Comparison of ENCODE assay signal across 10 mouse cellular contexts in the genomic region with DNA sequence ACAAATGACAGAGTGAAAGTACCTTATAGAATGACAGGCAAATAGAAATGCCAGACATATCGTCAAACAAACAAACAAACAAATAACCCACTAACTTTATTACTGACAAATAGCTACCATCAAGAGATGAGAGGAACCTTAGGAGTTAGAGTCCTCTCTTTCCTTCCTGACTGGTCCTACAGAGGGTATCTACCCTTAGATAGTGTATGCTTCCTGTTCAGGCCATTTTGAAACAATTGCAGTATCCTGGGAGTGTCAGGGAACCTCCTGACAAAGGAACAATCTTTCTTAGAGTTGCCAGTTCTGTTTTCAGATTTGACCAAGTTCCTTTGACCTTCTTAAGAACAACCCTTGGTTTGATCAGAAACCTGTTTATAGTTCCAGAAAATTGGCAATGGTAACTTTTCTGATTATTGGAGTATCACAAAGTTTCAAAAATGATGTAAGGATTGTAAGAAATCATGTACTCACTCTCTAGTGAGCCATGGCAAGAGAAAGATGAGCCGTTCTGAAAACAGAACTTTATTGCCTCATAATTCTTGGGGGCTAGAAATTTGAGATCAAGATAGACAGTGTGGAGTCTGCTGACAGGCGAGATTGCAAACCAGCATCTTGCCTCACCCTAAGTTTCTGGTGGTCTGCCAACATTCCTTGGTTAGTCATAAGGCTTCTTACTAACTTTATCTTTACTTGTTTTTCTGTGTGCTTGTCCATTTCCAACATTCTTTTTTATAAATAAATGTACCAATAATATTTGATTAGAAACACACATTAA.
A peak's percentile ranks its signal among the peaks of the same experiment; 100 is the strongest.
DNase-seq lines count a peak whose midpoint lies in the region; ATAC-seq and TF ChIP-seq lines count a peak whose summit lies in the region.
"Had no signal": no experiment of that assay in that cellular context is flagged by ENCODE, and none has a peak within 500 bp of the region (broad histone marks: within the 10 kb centered on the region; RNA-seq: fewer than 3 reads in every experiment).

No protein-coding gene starts in this region.

- H3K9ac ChIP-seq in heart, embryonic 11.5 days (ENCODE audit: low read depth, low read length) = no peak overlapping the region
- no peak overlapping the region for H3K9ac ChIP-seq in intestine, postnatal 0 days (ENCODE audit: low read depth, low read length)
- H3K9ac ChIP-seq: embryonic facial prominence, embryonic 13.5 days had no signal

- no peaks in the 10 kb centered on the region for H3K27me3 ChIP-seq in heart, embryonic 11.5 days (ENCODE audit: control insufficient read depth, insufficient read depth, low read length)
- no peaks in the 10 kb centered on the region for H3K27me3 ChIP-seq in intestine, postnatal 0 days (replicated peaks; ENCODE audit: control insufficient read depth, insufficient read depth, low read length)
- H3K27me3 ChIP-seq: embryonic facial prominence, embryonic 13.5 days had no signal

- intact Hi-C loops in heart, postnatal 10 days (cut with DNase I) = no loop called here

- no peak for ATAC-seq in heart, embryonic 11.5 days (replicated peaks; ENCODE audit: insufficient number of reproducible peaks, low FRiP score, low TSS enrichment)
- no peak for ATAC-seq in intestine, postnatal 0 days

- no peaks in the 10 kb centered on the region for H3K36me3 ChIP-seq in heart, embryonic 11.5 days (ENCODE audit: control insufficient read depth, insufficient read depth, low read length)
- H3K36me3 ChIP-seq in intestine, postnatal 0 days (ENCODE audit: control insufficient read depth, insufficient read depth) = no peaks in the 10 kb centered on the region
- H3K36me3 ChIP-seq: embryonic facial prominence, embryonic 13.5 days had no signal

- H3K4me2 ChIP-seq in heart, embryonic 11.5 days = no peak overlapping the region
- H3K4me2 ChIP-seq in intestine, postnatal 0 days (replicated peaks; ENCODE audit: low read depth) = no peak overlapping the region
- H3K4me2 ChIP-seq: embryonic facial prominence, embryonic 13.5 days had no signal

- no peak overlapping the region for H3K4me3 ChIP-seq in heart, embryonic 11.5 days (ENCODE audit: low read depth, low read length)
- H3K4me3 ChIP-seq in intestine, postnatal 0 days (ENCODE audit: low read depth, low read length) = no peak overlapping the region
- H3K4me3 ChIP-seq: embryonic facial prominence, embryonic 13.5 days; heart, adult 2 months had no signal

- no peaks in the 10 kb centered on the region for H3K9me3 ChIP-seq in heart, embryonic 11.5 days (replicated peaks; ENCODE audit: control insufficient read depth, low read length)
- H3K9me3 ChIP-seq in intestine, postnatal 0 days (ENCODE audit: control insufficient read depth) = no peaks in the 10 kb centered on the region
- H3K9me3 ChIP-seq: embryonic facial prominence, embryonic 13.5 days had no signal

- no peak overlapping the region for H3K27ac ChIP-seq in heart, embryonic 11.5 days (ENCODE audit: low read depth, low read length)
- H3K27ac ChIP-seq in intestine, postnatal 0 days (ENCODE audit: low read depth, low read length) = no peak overlapping the region
- H3K27ac ChIP-seq: embryonic facial prominence, embryonic 13.5 days; heart, adult 2 months had no signal

- no peak for TF ChIP-seq CTCF in intestine, postnatal 0 days (IDR thresholded peaks at IDR 0.05; ENCODE audit: low read depth)

- H3K4me1 ChIP-seq in heart, embryonic 11.5 days (ENCODE audit: control insufficient read depth, insufficient read depth, low read length) = no peaks in the 10 kb centered on the region
- H3K4me1 ChIP-seq in intestine, postnatal 0 days (replicated peaks; ENCODE audit: control insufficient read depth, insufficient read depth, low read length) = no peaks in the 10 kb centered on the region
- H3K4me1 ChIP-seq: embryonic facial prominence, embryonic 13.5 days had no signal

- WGBS in heart, embryonic 11.5 days (ENCODE audit: insufficient replicate concordance) = 70% methylated on average over 3 of the region's 3 CpGs
- 64% methylated on average over 3 of the region's 3 CpGs for WGBS in intestine, postnatal 0 days

- peak; percentile 89 for DNase-seq in heart, adult 11 months
- DNase-seq in urinary bladder, postnatal 36 days (ENCODE audit: low spot score in 2 of 2) = peak; percentile 20 to 60
- no peak for DNase-seq in urinary bladder, adult 2 months (ENCODE audit: low spot score)
- DNase-seq in heart, postnatal 10 days = peak; percentile 21 to 35
- no peak for DNase-seq in thymus, postnatal 4 days
- DNase-seq in cerebellum, adult 9-10 months = no peak

Comparison
In these comparisons a context has a peak if more than half of its experiments do, and no peak if none do; other contexts are left out.
1. DNase-seq: peak in heart, adult 11 months (single experiment), urinary bladder, postnatal 36 days (2 of 2) and heart, postnatal 10 days (2 of 2); none in urinary bladder, adult 2 months (single experiment), thymus, postnatal 4 days (single experiment) and cerebellum, adult 9-10 months (single experiment).